Mouse (Mus musculus): ENCODE data around the gene Srp54a.
"Not testable (repeated sequence)": the region's sequence is repeated elsewhere in the genome, so short reads cannot be mapped to it uniquely, and the experiment has no call there.

The Srp54a gene

GRCm38 (mm10) chr12:55124731-55125130, 44.7 kb downstream of the Srp54a start:
- DNase-seq (ENCODE audit: low spot score) = not testable (repeated sequence)

GRCm38 (mm10) chr12:55135540-55135939, 55.5 kb downstream of the Srp54a start:
- DNase-seq (ENCODE audit: low spot score) = not testable (repeated sequence)

- not testable (repeated sequence) for DNase-seq (ENCODE audit: low spot score)
Observed at GRCm38 (mm10) chr12:55137859-55138258, 57.8 kb downstream of the Srp54a start.

- not testable (repeated sequence) for DNase-seq (ENCODE audit: low spot score)
Observed at GRCm38 (mm10) chr12:55154559-55155448, 74.7 kb downstream of the Srp54a start, which contains the start of gene Srp54b. Gene Srp54b (plus strand): TSS chr12:55155104.

GRCm38 (mm10) chr12:55155449-55155783, 75.4 kb downstream of the Srp54a start:
- DNase-seq (ENCODE audit: low spot score) = not testable (repeated sequence)

All from layer of hippocampus, adult 9-10 months (tissue).